Mouse (Mus musculus) C2C12 (cell line): ENCODE data around the gene Lsm14a. TPM values are rescaled to one million over a fixed set of nuclear protein-coding genes. Genes with fewer than 3 reads are reported as not detected.

Experiments
- H3K27me3 ChIP-seq: one replicate; pipeline ENCODE4 v1.6.1; 2011; ENCODE audit not compliant: control insufficient read depth, insufficient read depth, insufficient read length
- H3K36me3 ChIP-seq: one replicate; pipeline ENCODE4 v1.6.1; 2011; ENCODE audit not compliant: control insufficient read depth, insufficient read depth
- H3K4me3 ChIP-seq: one replicate; pipeline ENCODE4 v1.5.1; 2011; ENCODE audit warnings: mild to moderate bottlenecking, control low read depth; ENCODE audit not compliant: poor library complexity, insufficient read depth, severe bottlenecking
- H3K79me2 ChIP-seq: one replicate; pipeline ENCODE4 v1.6.1; 2011; ENCODE audit not compliant: control insufficient read depth, insufficient read depth
- H3K79me3 ChIP-seq: one replicate; pipeline ENCODE4 v1.6.1; 2011; ENCODE audit warnings: low read depth, control low read depth
- H3ac ChIP-seq: one replicate; pipeline ENCODE3; 2011; ENCODE audit warnings: low read depth; ENCODE audit not compliant: control insufficient read depth, insufficient read length
- CEBPB ChIP-seq: IDR thresholded peaks from one replicate; pipeline ENCODE4 v1.6.1; 2011; ENCODE audit warnings: low read depth, mild to moderate bottlenecking, control low read depth, moderate library complexity
- CTCF ChIP-seq: IDR thresholded peaks from one replicate; pipeline ENCODE4 v1.5.1; 2011; ENCODE audit not compliant: control insufficient read depth, insufficient read depth, insufficient read length
- FOSL1 ChIP-seq: IDR thresholded peaks from one replicate; pipeline ENCODE4 v1.8.0; 2011; ENCODE audit warnings: mild to moderate bottlenecking, low read length; ENCODE audit not compliant: poor library complexity, insufficient read depth, severe bottlenecking
- MAX ChIP-seq: IDR thresholded peaks from one replicate; pipeline ENCODE4 v1.6.1; 2011; ENCODE audit warnings: mild to moderate bottlenecking, control low read depth
- MYOD1 ChIP-seq: IDR thresholded peaks from one replicate; pipeline ENCODE4 v1.6.1; 2011; ENCODE audit warnings: low read depth; ENCODE audit not compliant: control insufficient read depth, insufficient read length
- MYOG ChIP-seq: IDR thresholded peaks from one replicate; pipeline ENCODE4 v1.6.1; 2011; ENCODE audit not compliant: control insufficient read depth, insufficient read length; ENCODE audit errors: extremely low read depth
- USF1 ChIP-seq: IDR thresholded peaks from one replicate; pipeline ENCODE4 v1.6.1; 2011; ENCODE audit warnings: low read depth, mild to moderate bottlenecking, control low read depth, moderate library complexity
- polyA plus RNA-seq: library from polyadenylated mRNA; unstranded; fragments of >200 nt; fragmentation: generic; extraction: Trizol; gene quantifications from one replicate; pipeline ENCODE4 v1.2.1, GENCODE M21; 2012; ENCODE audit warnings: missing spikeins

The Lsm14a gene
- polyA plus RNA-seq, 1 experiment: 41.9 TPM

DNA sequence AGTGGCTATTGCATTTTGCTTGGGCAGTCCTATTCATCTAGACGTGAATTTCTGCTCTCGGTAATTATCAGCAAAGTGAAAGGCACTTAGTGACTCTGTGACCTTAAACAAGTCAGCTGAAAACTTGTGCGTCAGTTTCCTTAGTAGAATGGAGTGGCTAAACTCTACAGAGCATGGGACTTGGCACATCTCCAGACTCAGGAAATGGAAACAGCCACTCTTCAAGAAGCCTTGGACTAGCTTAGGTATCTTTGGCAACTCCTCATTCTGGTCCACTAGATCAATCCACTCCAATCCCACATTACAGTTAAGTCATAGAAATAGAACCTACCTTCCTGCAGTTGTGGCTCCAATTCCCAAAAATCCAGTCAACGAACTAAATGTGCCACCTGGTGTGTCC, 87.7 kb downstream of the Lsm14a start:
- H3K79me3 ChIP-seq: peaks cover 77% of the 10 kb centered on the region
- H3K79me2 ChIP-seq: peaks cover 100% of the 10 kb centered on the region
- H3ac ChIP-seq: no peak overlapping the region
- peaks cover 33% of the 10 kb centered on the region for H3K36me3 ChIP-seq
- no peaks in the 10 kb centered on the region for H3K27me3 ChIP-seq
- H3K4me3 ChIP-seq: no peak overlapping the region
- TF ChIP-seq FOSL1 (no peak), USF1 (no peak), MYOD1 (no peak), MYOG (no peak)

DNA sequence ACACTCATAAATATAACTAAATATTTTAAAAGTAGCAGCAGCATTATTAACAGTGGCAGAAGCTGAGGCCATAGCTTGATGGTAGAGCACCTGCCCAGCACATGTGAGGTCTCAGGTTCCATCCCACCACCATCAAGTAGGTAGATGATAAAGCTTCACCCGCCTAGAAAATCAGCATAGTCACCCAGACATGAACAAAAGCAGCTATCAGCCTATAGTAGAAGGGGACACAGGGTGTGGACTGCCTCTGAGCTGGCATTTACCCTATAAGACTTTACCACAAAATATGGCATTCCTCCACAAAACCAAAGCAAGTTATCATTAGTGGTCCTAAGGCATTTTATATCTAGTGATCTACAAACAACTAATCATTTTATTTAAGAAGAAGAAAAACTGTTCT, 90.5 kb downstream of the Lsm14a start:
- Histone ChIP-seq H3K27me3 (no peaks in the 10 kb centered on the region), H3K79me2 (peaks cover 100% of the 10 kb centered on the region), H3K4me3 (no peak overlapping the region), H3ac (no peak overlapping the region), H3K36me3 (peaks cover 33% of the 10 kb centered on the region), H3K79me3 (peaks cover 66% of the 10 kb centered on the region)
- TF ChIP-seq FOSL1: no peak
- TF ChIP-seq CEBPB: no peak
- TF ChIP-seq MAX: no peak
- no peak for TF ChIP-seq MYOG
- TF ChIP-seq USF1: no peak
- TF ChIP-seq CTCF: no peak
- TF ChIP-seq MYOD1: no peak

DNA sequence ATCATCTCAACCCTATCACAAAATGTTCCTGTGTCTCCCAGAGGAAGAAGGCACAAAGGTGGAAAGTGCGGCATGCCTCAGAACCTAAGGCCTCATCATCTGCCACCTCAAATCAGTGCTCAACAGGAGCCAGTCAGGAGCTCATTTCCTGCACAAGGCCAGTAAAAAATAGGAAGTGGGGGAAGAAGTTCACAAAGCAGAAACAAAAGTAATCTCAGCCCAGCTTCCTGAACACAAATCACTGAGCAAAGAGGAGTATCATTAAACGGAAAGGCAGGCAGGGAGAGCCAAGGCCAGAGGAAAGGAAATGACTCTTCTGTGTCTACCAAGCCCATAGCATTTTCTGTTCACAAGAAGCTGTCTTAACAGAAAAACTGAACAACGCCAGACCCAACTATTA, 91.2 kb downstream of the Lsm14a start:
- peaks cover 63% of the 10 kb centered on the region for H3K79me3 ChIP-seq
- peaks cover 100% of the 10 kb centered on the region for H3K79me2 ChIP-seq
- H3K36me3 ChIP-seq: peaks cover 26% of the 10 kb centered on the region
- TF ChIP-seq MAX: no peak
- TF ChIP-seq CTCF: no peak
- no peak for TF ChIP-seq MYOG
- TF ChIP-seq CEBPB: no peak
- H3K27me3 ChIP-seq: no peaks in the 10 kb centered on the region
- no peak overlapping the region for H3ac ChIP-seq
- H3K4me3 ChIP-seq: no peak overlapping the region

DNA sequence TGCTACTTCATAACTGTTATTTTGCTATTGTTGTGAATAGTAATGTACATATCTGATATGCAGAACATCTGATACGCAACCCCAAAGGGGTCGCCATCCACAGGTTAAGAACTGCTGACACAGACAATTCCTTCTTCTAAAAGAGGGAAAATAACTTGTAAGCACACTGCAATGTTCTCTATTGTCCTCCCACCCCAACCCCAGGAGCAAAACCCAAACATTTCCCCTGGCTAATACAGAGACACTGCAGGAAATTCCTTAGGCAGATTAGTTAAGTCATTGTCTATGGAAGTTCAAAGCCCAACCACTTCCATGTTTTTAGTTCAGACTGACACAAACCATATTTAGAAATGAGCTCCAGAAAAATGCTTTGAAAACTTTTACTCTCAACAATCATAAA, 94.3 kb downstream of the Lsm14a start:
- Histone ChIP-seq H3K27me3 (no peaks in the 10 kb centered on the region), H3K79me3 (peaks cover 55% of the 10 kb centered on the region), H3K79me2 (peaks cover 100% of the 10 kb centered on the region), H3K36me3 (peaks cover 14% of the 10 kb centered on the region), H3K4me3 (no peak overlapping the region), H3ac (no peak overlapping the region)
- TF ChIP-seq MAX: no peak
- TF ChIP-seq CEBPB: no peak
- TF ChIP-seq FOSL1: no peak
- no peak for TF ChIP-seq CTCF
- TF ChIP-seq MYOD1: no peak
- TF ChIP-seq MYOG: no peak
- no peak for TF ChIP-seq USF1

DNA sequence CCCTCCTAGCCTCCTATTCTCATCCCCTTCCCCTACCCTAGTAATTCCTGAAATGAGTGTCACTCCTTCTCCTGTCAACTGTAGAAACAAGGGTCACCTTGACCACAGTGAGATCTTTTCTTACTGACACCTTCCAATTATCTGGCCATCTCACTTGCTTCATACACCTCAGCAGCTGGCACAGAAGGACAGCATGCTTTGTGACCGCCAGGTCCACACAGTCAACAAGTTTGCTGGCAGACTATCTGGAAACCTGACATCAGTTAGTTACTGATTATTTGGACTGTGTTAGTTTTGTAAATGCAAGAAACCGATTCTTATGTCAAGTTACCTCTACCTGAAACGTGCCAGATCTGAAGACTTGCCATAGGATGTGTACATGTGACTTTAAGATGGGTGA, 97.0 kb downstream of the Lsm14a start:
- TF ChIP-seq MYOD1: no peak
- no peak for TF ChIP-seq FOSL1
- TF ChIP-seq CEBPB: no peak
- TF ChIP-seq CTCF: no peak
- no peak for TF ChIP-seq USF1
- TF ChIP-seq MYOG: no peak
- TF ChIP-seq MAX: no peak
- Histone ChIP-seq H3K79me2 (peaks cover 98% of the 10 kb centered on the region), H3ac (no peak overlapping the region), H3K4me3 (no peak overlapping the region), H3K27me3 (no peaks in the 10 kb centered on the region), H3K79me3 (peaks cover 51% of the 10 kb centered on the region), H3K36me3 (peaks cover 5% of the 10 kb centered on the region)

Other genes starting within 250 kb of the Lsm14a start
- gene Uba2, start 223.7 kb downstream of the Lsm14a start, polyA plus RNA-seq: 98.0 TPM
- gene Pdcd2l, start 196.7 kb downstream of the Lsm14a start, polyA plus RNA-seq: 41.7 TPM
- gene Gpi1, start 163.0 kb downstream of the Lsm14a start, polyA plus RNA-seq: 396 TPM
- 0.11 TPM for gene Gm6096, start 142.3 kb downstream of the Lsm14a start, polyA plus RNA-seq
- 13.2 TPM for gene 4931406P16Rik, start 79.8 kb downstream of the Lsm14a start, polyA plus RNA-seq